In genomic region chr2:24397115-24397514, GRCm38 (mm10) we compare ENCODE assay signal across 21 mouse cellular contexts. TPM values are rescaled to one million over a fixed set of nuclear protein-coding genes. Genes with fewer than 3 reads are reported as not detected.
DNase-seq lines count a peak whose midpoint lies in the region; ATAC-seq and TF ChIP-seq lines count a peak whose summit lies in the region.
"Had no signal": no experiment of that assay in that cellular context is flagged by ENCODE, and none has a peak within 500 bp of the region (broad histone marks: within the 10 kb centered on the region; RNA-seq: fewer than 3 reads in every experiment).

No protein-coding gene starts in this region.

- no peaks in the 10 kb centered on the region for H3K9me3 ChIP-seq in forebrain, embryonic 11.5 days (ENCODE audit: control insufficient read depth, low read length)
- H3K9me3 ChIP-seq in forebrain, embryonic 14.5 days (replicated peaks; ENCODE audit: control insufficient read depth, low read length): no peaks in the 10 kb centered on the region
- H3K9me3 ChIP-seq in liver, embryonic 11.5 days (ENCODE audit: control insufficient read depth, low read length): no peaks in the 10 kb centered on the region
- H3K9me3 ChIP-seq in E14TG2a.4 (ENCODE audit: low read length): no peaks in the 10 kb centered on the region
- H3K9me3 ChIP-seq: forebrain, embryonic 13.5 days; G1E; hindbrain, embryonic 10.5 days; lung, embryonic 15.5 days; midbrain, embryonic 12.5 days; neural tube, embryonic 12.5 days had no signal

- H3K36me3 ChIP-seq in forebrain, embryonic 11.5 days (ENCODE audit: control insufficient read depth, insufficient read depth, low read length): no peaks in the 10 kb centered on the region
- no peaks in the 10 kb centered on the region for H3K36me3 ChIP-seq in forebrain, embryonic 14.5 days (ENCODE audit: control insufficient read depth, insufficient read depth, low read length)
- no peaks in the 10 kb centered on the region; the same call in 1 of the 2 replicates for H3K36me3 ChIP-seq in liver, embryonic 11.5 days (ENCODE audit: control insufficient read depth, insufficient read depth, low read length)
- peaks cover 12% of the 10 kb centered on the region; the same call in 1 of the 2 replicates for H3K36me3 ChIP-seq in E14TG2a.4 (ENCODE audit: insufficient read depth, low read length)
- H3K36me3 ChIP-seq: G1E; hindbrain, embryonic 10.5 days; lung, embryonic 15.5 days; midbrain, embryonic 12.5 days; neural tube, embryonic 12.5 days had no signal

- peak; percentile 18; the same call in 1 of the 2 replicates for TF ChIP-seq CTCF in E14TG2a.4 (conservative IDR thresholded peaks at IDR 0.05; ENCODE audit: low read length)

- H3K4me3 ChIP-seq in forebrain, embryonic 11.5 days (ENCODE audit: low read depth, low read length): no peak overlapping the region
- no peak overlapping the region for H3K4me3 ChIP-seq in forebrain, embryonic 14.5 days (ENCODE audit: low read depth, low read length)
- H3K4me3 ChIP-seq in liver, embryonic 11.5 days (ENCODE audit: low read depth, low read length): no peak overlapping the region
- H3K4me3 ChIP-seq in E14TG2a.4 (replicated peaks; ENCODE audit: low read length): no peak overlapping the region
- H3K4me3 ChIP-seq: forebrain, embryonic 13.5 days; hindbrain, embryonic 10.5 days; lung, embryonic 15.5 days; midbrain, embryonic 12.5 days; neural tube, embryonic 12.5 days had no signal

- H3K27ac ChIP-seq in forebrain, embryonic 11.5 days (ENCODE audit: low read depth, low read length): no peak overlapping the region
- no peak overlapping the region for H3K27ac ChIP-seq in forebrain, embryonic 14.5 days (ENCODE audit: low read depth, low read length)
- H3K27ac ChIP-seq in liver, embryonic 11.5 days (ENCODE audit: low read depth, low read length): no peak overlapping the region
- H3K27ac ChIP-seq: forebrain, embryonic 13.5 days; hindbrain, embryonic 10.5 days; lung, embryonic 15.5 days; macrophage; midbrain, embryonic 12.5 days; neural tube, embryonic 12.5 days had no signal

- peak; percentile 48 for DNase-seq in forebrain, embryonic 11.5 days (ENCODE audit: low spot score)
- no peak for DNase-seq in forebrain, embryonic 14.5 days (ENCODE audit: low spot score)
- peak; percentile 31 for DNase-seq in liver, embryonic 11.5 days (ENCODE audit: low spot score)
- no peak for DNase-seq in liver
- DNase-seq in frontal cortex, postnatal 14 days (ENCODE audit: low spot score in 2 of 2): no peak
- DNase-seq: cerebellum, adult 2 months; cerebellum, postnatal 36 days; gastrocnemius, postnatal 25 days; layer of hippocampus, postnatal 36 days; spleen, adult 18-20 months; thymus, adult 18-20 months had no signal

- no peak overlapping the region for H3K4me2 ChIP-seq in forebrain, embryonic 11.5 days (ENCODE audit: low read depth, low read length, severe bottlenecking)
- no peak overlapping the region for H3K4me2 ChIP-seq in forebrain, embryonic 14.5 days (ENCODE audit: low read length)
- no peak overlapping the region for H3K4me2 ChIP-seq in liver, embryonic 11.5 days
- H3K4me2 ChIP-seq: forebrain, embryonic 13.5 days; lung, embryonic 15.5 days; midbrain, embryonic 12.5 days; neural tube, embryonic 12.5 days had no signal

- no peak for ATAC-seq in forebrain, embryonic 11.5 days (replicated peaks; ENCODE audit: low FRiP score)
- no peak for ATAC-seq in forebrain, embryonic 14.5 days
- no peak for ATAC-seq in liver, embryonic 11.5 days (replicated peaks; ENCODE audit: low FRiP score)
- peak; percentile 12; the same call in 1 of the 2 replicates for ATAC-seq in granulocyte monocyte progenitor cell, adult 5-6 weeks (replicated peaks; ENCODE audit: poor library complexity, severe bottlenecking)
- ATAC-seq in inflammation-experienced regulatory T-cells, adult 6 months: no peak
- ATAC-seq: forebrain, embryonic 13.5 days had no signal

- WGBS in forebrain, embryonic 11.5 days: 16% methylated on average over 2 of the region's 2 CpGs
- 14% methylated on average over 2 of the region's 2 CpGs for WGBS in forebrain, embryonic 14.5 days
- WGBS in liver, embryonic 11.5 days: 23% methylated on average over 2 of the region's 2 CpGs

- H3K4me1 ChIP-seq in forebrain, embryonic 11.5 days (replicated peaks; ENCODE audit: control insufficient read depth, insufficient read depth, low read length): no peaks in the 10 kb centered on the region
- no peaks in the 10 kb centered on the region for H3K4me1 ChIP-seq in forebrain, embryonic 14.5 days (ENCODE audit: control insufficient read depth, insufficient read depth, low read length)
- no peaks in the 10 kb centered on the region for H3K4me1 ChIP-seq in liver, embryonic 11.5 days (replicated peaks; ENCODE audit: control insufficient read depth, insufficient read depth, low read length)
- no peaks in the 10 kb centered on the region for H3K4me1 ChIP-seq in E14TG2a.4 (replicated peaks; ENCODE audit: low read depth, low read length)
- H3K4me1 ChIP-seq: forebrain, embryonic 13.5 days; hindbrain, embryonic 10.5 days; lung, embryonic 15.5 days; midbrain, embryonic 12.5 days; neural tube, embryonic 12.5 days had no signal

- no peaks in the 10 kb centered on the region for H3K27me3 ChIP-seq in forebrain, embryonic 11.5 days (ENCODE audit: control insufficient read depth, insufficient read depth, low read length)
- no peaks in the 10 kb centered on the region for H3K27me3 ChIP-seq in forebrain, embryonic 14.5 days (replicated peaks; ENCODE audit: control insufficient read depth, insufficient read depth, low read length)
- H3K27me3 ChIP-seq in liver, embryonic 11.5 days (replicated peaks; ENCODE audit: control insufficient read depth, insufficient read depth, low read length): no peaks in the 10 kb centered on the region
- 0 out of 2 replicates have a peak, but pooled peaks cover 3% of the 10 kb centered on the region for H3K27me3 ChIP-seq in E14TG2a.4 (ENCODE audit: insufficient read depth, low read length)
- H3K27me3 ChIP-seq: forebrain, embryonic 13.5 days; lung, embryonic 15.5 days; midbrain, embryonic 12.5 days; neural tube, embryonic 12.5 days had no signal

- H3K9ac ChIP-seq in forebrain, embryonic 11.5 days (ENCODE audit: low read length): no peak overlapping the region
- no peak overlapping the region for H3K9ac ChIP-seq in forebrain, embryonic 14.5 days (ENCODE audit: low read length)
- H3K9ac ChIP-seq in liver, embryonic 11.5 days (ENCODE audit: low read depth, low read length): no peak overlapping the region
- H3K9ac ChIP-seq: forebrain, embryonic 13.5 days; lung, embryonic 15.5 days; midbrain, embryonic 12.5 days; neural tube, embryonic 12.5 days had no signal

RNA-seq across cellular contexts. Expression of gene Psd4, which starts 29.7 kb away (rescaled TPM):
- 0.41 and 0.61 TPM in 2 replicates for polyA plus RNA-seq in forebrain, embryonic 11.5 days (2014; fragmentation: Nextera tagmentation; extraction: Ambion mirVana)
- polyA plus RNA-seq in forebrain, embryonic 14.5 days (2014; fragmentation: Nextera tagmentation; extraction: Ambion mirVana): 0.39 and 0.84 TPM in 2 replicates
- 13.1 and 17.3 TPM in 2 replicates for polyA plus RNA-seq in liver, embryonic 11.5 days (2014; fragmentation: Nextera tagmentation; extraction: Ambion mirVana)
- total RNA-seq in granulocyte monocyte progenitor cell, adult 5-6 weeks (2014; fragmentation: Nextera tagmentation): 76.9 and 91.0 TPM in 2 replicates
- total RNA-seq in granulocyte monocyte progenitor cell, adult 5-6 weeks (2017): 62.4 and 64.6 TPM in 2 replicates
- 10 to 100 TPM; 85.2 to 93.8 (median 89.3) TPM for polyA plus RNA-seq in inflammation-experienced regulatory T-cells, adult 6 months (2017; shearing (Covaris generic))

Comparison
In these comparisons a context has a peak if more than half of its experiments do, and no peak if none do; other contexts are left out.
1. DNase-seq: peak in forebrain, embryonic 11.5 days (single experiment) and liver, embryonic 11.5 days (single experiment); none in forebrain, embryonic 14.5 days (single experiment), liver (single experiment) and frontal cortex, postnatal 14 days (0 of 2).